Mouse (Mus musculus): ENCODE results near the gene Prss29. TPM values are rescaled to one million over a fixed set of nuclear protein-coding genes. Genes with fewer than 3 reads are reported as not detected.

Prss29 gene
- polyA plus RNA-seq, 1 experiment from 2014 or later, result not detected

GRCm38 (mm10) chr17:25293495-25293894 is 25.0 kb upstream of the Prss29 start:
- no peak for ATAC-seq
- Histone ChIP-seq H3K4me1 (replicated peaks) (no peaks in the 10 kb centered on the region), H3K27ac (no peak overlapping the region), H3K4me2 (replicated peaks) (no peak overlapping the region), H3K36me3 (no peaks in the 10 kb centered on the region), H3K9me3 (no peaks in the 10 kb centered on the region), H3K4me3 (replicated peaks) (no peak overlapping the region), H3K27me3 (replicated peaks) (no peaks in the 10 kb centered on the region), H3K9ac (no peak overlapping the region)
- 70% methylated on average over 5 of the region's 5 CpGs for WGBS

- WGBS, result 81% methylated on average over 1 of the region's 1 CpGs
- H3K9me3 ChIP-seq, result no peaks in the 10 kb centered on the region
- H3K4me3 ChIP-seq (replicated peaks), result no peak overlapping the region
- ATAC-seq, result no peak
- H3K36me3 ChIP-seq, result no peaks in the 10 kb centered on the region
- no peak overlapping the region for H3K4me2 ChIP-seq (replicated peaks)
- no peak overlapping the region for H3K27ac ChIP-seq
- H3K9ac ChIP-seq, result no peak overlapping the region
- H3K27me3 ChIP-seq (replicated peaks), result 0 out of 2 replicates have a peak, but pooled peaks cover under 1% of the 10 kb centered on the region
- no peaks in the 10 kb centered on the region for H3K4me1 ChIP-seq (replicated peaks)
Measured at GRCm38 (mm10) chr17:25294111-25294510, 24.3 kb upstream of the Prss29 start.

- Histone ChIP-seq H3K27me3 (replicated peaks) (0 out of 2 replicates have a peak, but pooled peaks cover 3% of the 10 kb centered on the region), H3K4me3 (replicated peaks) (no peak within 1 kb of the TSS), H3K9ac (no peak within 1 kb of the TSS), H3K9me3 (no peaks in the 10 kb centered on the region), H3K4me2 (replicated peaks) (no peak within 1 kb of the TSS), H3K4me1 (replicated peaks) (no peaks in the 10 kb centered on the region), H3K27ac (no peak within 1 kb of the TSS), H3K36me3 (no peaks in the 10 kb centered on the region)
- ATAC-seq, result no peak
- WGBS, result 81% methylated on average over 5 of the region's 5 CpGs
Measured at GRCm38 (mm10) chr17:25298094-25298493, 20.4 kb upstream of the Prss29 start, which contains the start of gene Prss34. TSS of gene Prss34 (plus strand) at chr17:25298394.

GRCm38 (mm10) chr17:25308346-25308745 is 10.1 kb upstream of the Prss29 start, which contains the start of gene Prss28:
TSS of gene Prss28 (plus strand) at chr17:25308646.
- H3K36me3 ChIP-seq, result no peaks in the 10 kb centered on the region
- no peak for ATAC-seq
- H3K9me3 ChIP-seq, result no peaks in the 10 kb centered on the region
- WGBS, result 35% methylated on average over 4 of the region's 4 CpGs
- H3K4me1 ChIP-seq (replicated peaks), result no peaks in the 10 kb centered on the region
- no peak within 1 kb of the TSS for H3K4me3 ChIP-seq (replicated peaks)
- no peak within 1 kb of the TSS for H3K9ac ChIP-seq
- no peak within 1 kb of the TSS for H3K4me2 ChIP-seq (replicated peaks)
- no peak within 1 kb of the TSS for H3K27ac ChIP-seq
- no peaks in the 10 kb centered on the region for H3K27me3 ChIP-seq (replicated peaks)

GRCm38 (mm10) chr17:25320819-25321218 is 2.4 kb downstream of the Prss29 start:
- H3K9me3 ChIP-seq, result no peaks in the 10 kb centered on the region
- ATAC-seq, result no peak
- H3K9ac ChIP-seq, result no peak overlapping the region
- H3K36me3 ChIP-seq, result no peaks in the 10 kb centered on the region
- no peak overlapping the region for H3K4me2 ChIP-seq (replicated peaks)
- H3K4me3 ChIP-seq (replicated peaks), result no peak overlapping the region
- no peaks in the 10 kb centered on the region for H3K27me3 ChIP-seq (replicated peaks)
- H3K27ac ChIP-seq, result no peak overlapping the region
- WGBS, result 91% methylated on average over 8 of the region's 8 CpGs
- H3K4me1 ChIP-seq (replicated peaks), result no peaks in the 10 kb centered on the region

GRCm38 (mm10) chr17:25322930-25323329 is 4.5 kb downstream of the Prss29 start:
- H3K36me3 ChIP-seq, result no peaks in the 10 kb centered on the region
- H3K27me3 ChIP-seq (replicated peaks), result no peaks in the 10 kb centered on the region
- no peak overlapping the region for H3K4me2 ChIP-seq (replicated peaks)
- ATAC-seq, result no peak
- no peaks in the 10 kb centered on the region for H3K9me3 ChIP-seq
- H3K9ac ChIP-seq, result no peak overlapping the region
- H3K27ac ChIP-seq, result no peak overlapping the region
- H3K4me3 ChIP-seq (replicated peaks), result no peak overlapping the region
- WGBS, result 14% methylated on average over 2 of the region's 2 CpGs
- no peaks in the 10 kb centered on the region for H3K4me1 ChIP-seq (replicated peaks)

- 66% methylated on average over 9 of the region's 9 CpGs for WGBS
- no peak overlapping the region for H3K4me2 ChIP-seq (replicated peaks)
- ATAC-seq, result no peak
Measured at GRCm38 (mm10) chr17:25332321-25332720, 13.9 kb downstream of the Prss29 start.

GRCm38 (mm10) chr17:25333943-25334342 is 15.5 kb downstream of the Prss29 start:
- Histone ChIP-seq H3K9me3 (no peaks in the 10 kb centered on the region), H3K27ac (no peak overlapping the region), H3K27me3 (replicated peaks) (peaks cover 4% of the 10 kb centered on the region; the same call in 1 of the 2 replicates), H3K4me1 (replicated peaks) (no peaks in the 10 kb centered on the region), H3K36me3 (no peaks in the 10 kb centered on the region), H3K4me3 (replicated peaks) (no peak overlapping the region), H3K9ac (no peak overlapping the region), H3K4me2 (replicated peaks) (no peak overlapping the region)
- no peak for ATAC-seq
- 2% methylated on average over 8 of the region's 8 CpGs for WGBS

More at GRCm38 (mm10) chr17:25332321-25332720, 13.9 kb downstream of the Prss29 start:
- Histone ChIP-seq H3K27me3 (replicated peaks) (peaks cover 4% of the 10 kb centered on the region; the same call in 1 of the 2 replicates), H3K4me1 (replicated peaks) (no peaks in the 10 kb centered on the region), H3K4me3 (replicated peaks) (no peak overlapping the region), H3K27ac (no peak overlapping the region), H3K36me3 (no peaks in the 10 kb centered on the region), H3K9ac (no peak overlapping the region), H3K9me3 (no peaks in the 10 kb centered on the region)

- Histone ChIP-seq H3K9me3 (no peaks in the 10 kb centered on the region), H3K27ac (no peak overlapping the region), H3K4me1 (replicated peaks) (no peaks in the 10 kb centered on the region), H3K27me3 (replicated peaks) (0 out of 2 replicates have a peak, but pooled peaks cover 4% of the 10 kb centered on the region), H3K4me2 (replicated peaks) (no peak overlapping the region), H3K4me3 (replicated peaks) (no peak overlapping the region), H3K9ac (no peak overlapping the region), H3K36me3 (no peaks in the 10 kb centered on the region)
- 73% methylated on average over 4 of the region's 4 CpGs for WGBS
- ATAC-seq, result no peak
Measured at GRCm38 (mm10) chr17:25338218-25338617, 19.8 kb downstream of the Prss29 start.

- Histone ChIP-seq H3K4me1 (replicated peaks) (no peaks in the 10 kb centered on the region), H3K27ac (no peak overlapping the region), H3K27me3 (replicated peaks) (no peaks in the 10 kb centered on the region), H3K9ac (no peak overlapping the region), H3K4me3 (replicated peaks) (no peak overlapping the region), H3K4me2 (replicated peaks) (no peak overlapping the region), H3K9me3 (no peaks in the 10 kb centered on the region), H3K36me3 (no peaks in the 10 kb centered on the region)
- no peak for ATAC-seq
- 87% methylated on average over 6 of the region's 6 CpGs for WGBS
Measured at GRCm38 (mm10) chr17:25340003-25340402, 21.5 kb downstream of the Prss29 start.

- H3K9me3 ChIP-seq, result no peaks in the 10 kb centered on the region
- H3K4me2 ChIP-seq (replicated peaks), result no peak overlapping the region
- no peak for ATAC-seq
- H3K27me3 ChIP-seq (replicated peaks), result no peaks in the 10 kb centered on the region
- WGBS, result 37% methylated on average over 3 of the region's 3 CpGs
- H3K4me3 ChIP-seq (replicated peaks), result no peak overlapping the region
- H3K4me1 ChIP-seq (replicated peaks), result no peaks in the 10 kb centered on the region
- no peak overlapping the region for H3K27ac ChIP-seq
- no peaks in the 10 kb centered on the region for H3K36me3 ChIP-seq
- no peak overlapping the region for H3K9ac ChIP-seq
Measured at GRCm38 (mm10) chr17:25341490-25341889, 23.0 kb downstream of the Prss29 start.

- no peaks in the 10 kb centered on the region for H3K4me1 ChIP-seq (replicated peaks)
- 94% methylated on average over 4 of the region's 4 CpGs for WGBS
- no peaks in the 10 kb centered on the region for H3K9me3 ChIP-seq
- no peak within 1 kb of the TSS for H3K4me3 ChIP-seq (replicated peaks)
- H3K36me3 ChIP-seq, result no peaks in the 10 kb centered on the region
- ATAC-seq, result no peak
- no peak within 1 kb of the TSS for H3K4me2 ChIP-seq (replicated peaks)
- H3K27ac ChIP-seq, result no peak within 1 kb of the TSS
- H3K27me3 ChIP-seq (replicated peaks), result no peaks in the 10 kb centered on the region; the same call in 1 of the 2 replicates
- no peak within 1 kb of the TSS for H3K9ac ChIP-seq
Measured at GRCm38 (mm10) chr17:25345462-25345861, 27.0 kb downstream of the Prss29 start, which contains the start of gene Tpsab1. TSS of gene Tpsab1 (minus strand) at chr17:25345562.

GRCm38 (mm10) chr17:25361291-25361690 is 42.8 kb downstream of the Prss29 start:
- 0 out of 2 replicates have a peak, but pooled peaks cover 5% of the 10 kb centered on the region for H3K27me3 ChIP-seq (replicated peaks)
- no peak overlapping the region for H3K9ac ChIP-seq
- WGBS, result 79% methylated on average over 2 of the region's 2 CpGs
- H3K27ac ChIP-seq, result no peak overlapping the region
- no peaks in the 10 kb centered on the region for H3K36me3 ChIP-seq
- no peak for ATAC-seq
- no peaks in the 10 kb centered on the region for H3K9me3 ChIP-seq
- H3K4me1 ChIP-seq (replicated peaks), result no peaks in the 10 kb centered on the region
- H3K4me3 ChIP-seq (replicated peaks), result no peak overlapping the region
- no peak overlapping the region for H3K4me2 ChIP-seq (replicated peaks)
